Mouse (Mus musculus) forebrain, embryonic 14.5 days (tissue): ENCODE results near the gene Mcm3. TPM values are rescaled to one million over a fixed set of nuclear protein-coding genes. Genes with fewer than 3 reads are reported as not detected.

ENCODE experiments used
- ATAC-seq: fragments of 200-750 bp; cut with Nextera tagmentation; 2 replicates; pipeline ENCODE4 v1.8.0; 2017; ENCODE audit warnings: mild to moderate bottlenecking, moderate library complexity
- DNase-seq: peaks from one replicate; pipeline ENCODE4 v3.0.0-alpha.2; 2015; ENCODE audit warnings: low spot score
- H3K27ac ChIP-seq: fragments of 300-500 bp; sonication (generic); 2 replicates; pipeline ENCODE4 v1.5.1; 2014; ENCODE audit warnings: low read depth, mild to moderate bottlenecking, control low read depth, low read length, moderate library complexity
- H3K27me3 ChIP-seq: fragments of 300-500 bp; sonication (generic); replicated peaks from 2 replicates; pipeline ENCODE4 v1.6.1; 2014; ENCODE audit warnings: low read length, control low read depth, mixed read lengths; ENCODE audit not compliant: control insufficient read depth, insufficient read depth
- H3K36me3 ChIP-seq: fragments of 300-500 bp; sonication (generic); 2 replicates; pipeline ENCODE4 v1.6.1; 2014; ENCODE audit warnings: low read length, control low read depth; ENCODE audit not compliant: control insufficient read depth, insufficient read depth
- H3K4me1 ChIP-seq: fragments of 300-500 bp; sonication (generic); 2 replicates; pipeline ENCODE4 v1.6.1; 2014; ENCODE audit warnings: antibody characterized with exemption, low read length, control low read depth; ENCODE audit not compliant: control insufficient read depth, insufficient read depth
- H3K4me2 ChIP-seq: fragments of 300-500 bp; sonication (generic); 2 replicates; pipeline ENCODE4 v1.6.1; 2014; ENCODE audit warnings: mild to moderate bottlenecking, control low read depth, low read length
- H3K4me3 ChIP-seq: fragments of 300-500 bp; sonication (generic); 2 replicates; pipeline ENCODE4 v1.5.1; 2014; ENCODE audit warnings: low read depth, low read length, control low read depth
- H3K9ac ChIP-seq: fragments of 300-500 bp; sonication (generic); 2 replicates; pipeline ENCODE4 v1.6.1; 2014; ENCODE audit warnings: mild to moderate bottlenecking, low read length, control low read depth, moderate library complexity
- H3K9me3 ChIP-seq: fragments of 300-500 bp; sonication (generic); replicated peaks from 2 replicates; pipeline ENCODE4 v1.6.1; 2016; ENCODE audit warnings: low read length, control low read depth, mixed read lengths; ENCODE audit not compliant: control insufficient read depth
- WGBS: fragments of 180-500 bp; shearing (Covaris S2); extraction: QIAGEN DNeasy Blood & Tissue Kit; methylation state at CpG from one replicate; pipeline ENCODE4 v1.1.7; 2014; 5-methylcytosine and 5-hydroxymethylcytosine counted together
- polyA plus RNA-seq: library from polyadenylated mRNA; unstranded; fragments of >200 nt; fragmentation: Nextera tagmentation; extraction: Ambion mirVana; gene quantifications from 2 replicates; pipeline ENCODE4 v1.2.1, GENCODE M21; 2014

The Mcm3 gene
- polyA plus RNA-seq, 1 experiment from 2014 or later = 79.4 TPM

GRCm38 (mm10) chr1:20836551-20837125 lies 16.5 kb upstream of the Mcm3 start:
- H3K4me2 ChIP-seq = no peak overlapping the region
- H3K27ac ChIP-seq = no peak overlapping the region
- 91% methylated on average over 3 of the region's 3 CpGs for WGBS
- no peak overlapping the region for H3K9ac ChIP-seq
- no peak overlapping the region for H3K4me3 ChIP-seq
- no peaks in the 10 kb centered on the region for H3K9me3 ChIP-seq
- DNase-seq (no peak), ATAC-seq (no peak)
- no peaks in the 10 kb centered on the region for H3K27me3 ChIP-seq
- no peaks in the 10 kb centered on the region for H3K36me3 ChIP-seq
- H3K4me1 ChIP-seq = no peaks in the 10 kb centered on the region

GRCm38 (mm10) chr1:20833141-20833511 lies 13.0 kb upstream of the Mcm3 start:
- no peak overlapping the region for H3K4me3 ChIP-seq
- H3K36me3 ChIP-seq = no peaks in the 10 kb centered on the region
- no peaks in the 10 kb centered on the region for H3K4me1 ChIP-seq
- H3K9me3 ChIP-seq = no peaks in the 10 kb centered on the region
- no peak for ATAC-seq
- no peak for DNase-seq
- WGBS = 89% methylated on average over 3 of the region's 4 CpGs
- no peak overlapping the region for H3K4me2 ChIP-seq
- H3K9ac ChIP-seq = no peak overlapping the region
- H3K27me3 ChIP-seq = no peaks in the 10 kb centered on the region
- H3K27ac ChIP-seq = no peak overlapping the region

- Histone ChIP-seq H3K4me2 (no peak overlapping the region), H3K4me1 (no peaks in the 10 kb centered on the region), H3K36me3 (no peaks in the 10 kb centered on the region), H3K4me3 (no peak overlapping the region), H3K9ac (no peak overlapping the region), H3K27me3 (no peaks in the 10 kb centered on the region), H3K9me3 (no peaks in the 10 kb centered on the region), H3K27ac (no peak overlapping the region)
- DNase-seq (no peak), ATAC-seq (no peak)
- 74% methylated on average over 5 of the region's 5 CpGs for WGBS
These were observed 12.5 kb upstream of the Mcm3 start for GRCm38 (mm10) chr1:20832473-20833140.

- 78% methylated on average over 1 of the region's 1 CpGs for WGBS
- ATAC-seq (no peak), DNase-seq (no peak)
- Histone ChIP-seq H3K9ac (no peak overlapping the region), H3K27me3 (no peaks in the 10 kb centered on the region), H3K27ac (no peak overlapping the region), H3K4me2 (no peak overlapping the region), H3K4me1 (no peaks in the 10 kb centered on the region), H3K9me3 (no peaks in the 10 kb centered on the region), H3K4me3 (no peak overlapping the region), H3K36me3 (no peaks in the 10 kb centered on the region)
These were observed 10.4 kb upstream of the Mcm3 start for GRCm38 (mm10) chr1:20830546-20830945.

GRCm38 (mm10) chr1:20828061-20828460 lies 7.9 kb upstream of the Mcm3 start:
- Histone ChIP-seq H3K9me3 (no peaks in the 10 kb centered on the region), H3K36me3 (no peaks in the 10 kb centered on the region), H3K4me2 (no peak overlapping the region), H3K4me3 (no peak overlapping the region), H3K9ac (no peak overlapping the region), H3K4me1 (peaks cover 5% of the 10 kb centered on the region; the same call in 1 of the 2 replicates), H3K27me3 (no peaks in the 10 kb centered on the region), H3K27ac (no peak overlapping the region)
- no peak for ATAC-seq
- no peak for DNase-seq
- WGBS = 89% methylated on average over 2 of the region's 2 CpGs

- no peaks in the 10 kb centered on the region for H3K9me3 ChIP-seq
- H3K36me3 ChIP-seq = no peaks in the 10 kb centered on the region
- no peaks in the 10 kb centered on the region for H3K27me3 ChIP-seq
- peaks cover 5% of the 10 kb centered on the region; the same call in 1 of the 2 replicates for H3K4me1 ChIP-seq
- no peak for DNase-seq
- no peak overlapping the region for H3K4me2 ChIP-seq
- no peak overlapping the region for H3K4me3 ChIP-seq
- no peak overlapping the region for H3K9ac ChIP-seq
- no peak overlapping the region for H3K27ac ChIP-seq
- no peak for ATAC-seq
These were observed 4.9 kb upstream of the Mcm3 start for GRCm38 (mm10) chr1:20825036-20825435.

- Histone ChIP-seq H3K9ac (no peak overlapping the region), H3K36me3 (no peaks in the 10 kb centered on the region), H3K4me1 (peaks cover 5% of the 10 kb centered on the region; the same call in 1 of the 2 replicates), H3K4me3 (no peak overlapping the region), H3K27me3 (no peaks in the 10 kb centered on the region), H3K4me2 (no peak overlapping the region), H3K27ac (no peak overlapping the region), H3K9me3 (no peaks in the 10 kb centered on the region)
- peak; percentile 30 for ATAC-seq
- peak; percentile 81 for DNase-seq
- 4% methylated on average over 2 of the region's 2 CpGs for WGBS
These were observed 3.8 kb upstream of the Mcm3 start for GRCm38 (mm10) chr1:20823906-20824305.

GRCm38 (mm10) chr1:20823471-20823870 lies 3.4 kb upstream of the Mcm3 start:
- H3K9ac ChIP-seq = no peak overlapping the region
- H3K27ac ChIP-seq = no peak overlapping the region
- ATAC-seq (no peak), DNase-seq (peak; percentile 35)
- H3K4me1 ChIP-seq = peaks cover 5% of the 10 kb centered on the region; the same call in 1 of the 2 replicates
- no peaks in the 10 kb centered on the region for H3K27me3 ChIP-seq
- H3K4me3 ChIP-seq = no peak overlapping the region
- 18% methylated on average over 4 of the region's 4 CpGs for WGBS
- H3K9me3 ChIP-seq = no peaks in the 10 kb centered on the region
- H3K36me3 ChIP-seq = no peaks in the 10 kb centered on the region
- H3K4me2 ChIP-seq = no peak overlapping the region

GRCm38 (mm10) chr1:20820959-20821358 lies 847 bp upstream of the Mcm3 start:
- Histone ChIP-seq H3K4me2 (no peak overlapping the region), H3K27ac (no peak overlapping the region), H3K9ac (no peak overlapping the region), H3K36me3 (peaks cover 10% of the 10 kb centered on the region; the same call in 1 of the 2 replicates), H3K4me3 (no peak overlapping the region), H3K27me3 (no peaks in the 10 kb centered on the region), H3K9me3 (no peaks in the 10 kb centered on the region), H3K4me1 (peaks cover 5% of the 10 kb centered on the region; the same call in 1 of the 2 replicates)
- 86% methylated on average over 4 of the region's 4 CpGs for WGBS
- no peak for ATAC-seq
- no peak for DNase-seq
